Mouse (Mus musculus): ENCODE measurements around the gene Bfsp2. TPM values are rescaled to one million over a fixed set of nuclear protein-coding genes. Genes with fewer than 3 reads are reported as not detected.

Gene Bfsp2
- polyA plus RNA-seq (2015; fragmentation: Nextera tagmentation; extraction: Ambion mirVana) = 5.0 and 8.2 TPM in 2 replicates

GRCm38 (mm10) chr9:103480044-103480576 lies at the start of gene Bfsp2:
Bfsp2 (minus strand) TSS chr9:103480420.

Other genes with a start within 250 kb of the Bfsp2 start
- 56.6 and 76.2 TPM in 2 replicates for gene Trf, start 250.0 kb downstream of the Bfsp2 start, polyA plus RNA-seq (2015; fragmentation: Nextera tagmentation; extraction: Ambion mirVana)
- gene 1300017J02Rik, start 175.3 kb downstream of the Bfsp2 start, polyA plus RNA-seq (2015; fragmentation: Nextera tagmentation; extraction: Ambion mirVana) = 30.8 and 34.0 TPM in 2 replicates
- gene Topbp1, start 175.2 kb downstream of the Bfsp2 start, polyA plus RNA-seq (2015; fragmentation: Nextera tagmentation; extraction: Ambion mirVana) = 54.5 and 60.3 TPM in 2 replicates
- 50.6 and 52.4 TPM in 2 replicates for gene Cdv3, start 114.6 kb downstream of the Bfsp2 start, polyA plus RNA-seq (2015; fragmentation: Nextera tagmentation; extraction: Ambion mirVana)

Measured in spleen, postnatal 0 days (tissue).